ENCODE assay signal across 22 mouse cellular contexts in the genomic region with DNA sequence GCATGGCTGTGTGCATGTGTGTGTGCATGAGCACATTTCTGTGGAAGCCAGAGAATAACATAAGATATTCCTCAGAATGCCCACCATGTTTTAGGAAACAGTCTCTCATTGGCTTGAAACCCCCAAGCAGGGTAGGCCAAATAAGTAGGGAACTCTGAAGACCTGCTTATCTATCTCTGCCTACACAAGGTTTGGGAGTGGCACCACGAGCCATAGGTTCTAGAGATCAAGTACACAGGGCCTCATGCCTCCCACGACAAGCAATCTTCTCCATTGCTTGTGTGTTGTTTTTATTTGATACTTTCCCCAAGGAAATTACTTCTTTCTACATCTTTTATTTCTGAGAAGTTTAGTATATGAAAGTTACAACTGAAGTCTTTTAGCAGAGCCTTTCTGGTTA.
"Had no signal": no experiment of that assay in that cellular context is flagged by ENCODE, and none has a peak within 500 bp of the region (broad histone marks: within the 10 kb centered on the region; RNA-seq: fewer than 3 reads in every experiment).

No protein-coding gene starts in this region.

- H3K36me3 ChIP-seq: limb, embryonic 12.5 days; limb, embryonic 15.5 days; midbrain, embryonic 12.5 days; midbrain, embryonic 15.5 days; neural tube, embryonic 13.5 days; stomach, embryonic 15.5 days had no signal

- H3K9ac ChIP-seq: limb, embryonic 12.5 days; limb, embryonic 15.5 days; midbrain, embryonic 12.5 days; midbrain, embryonic 15.5 days; neural tube, embryonic 13.5 days; stomach, embryonic 15.5 days had no signal

- H3K27ac ChIP-seq: layer of hippocampus, adult 2 months; left cerebral cortex, adult 2 months; limb, embryonic 12.5 days; limb, embryonic 15.5 days; macrophage; midbrain, embryonic 12.5 days; midbrain, embryonic 15.5 days; neural tube, embryonic 13.5 days; stomach, embryonic 15.5 days had no signal

- H3K4me3 ChIP-seq: layer of hippocampus, adult 2 months; left cerebral cortex, adult 2 months; limb, embryonic 12.5 days; limb, embryonic 15.5 days; midbrain, embryonic 12.5 days; midbrain, embryonic 15.5 days; myocyte; neural tube, embryonic 13.5 days; stomach, embryonic 15.5 days had no signal

- H3K9me3 ChIP-seq: limb, embryonic 12.5 days; limb, embryonic 15.5 days; midbrain, embryonic 12.5 days; midbrain, embryonic 15.5 days; neural tube, embryonic 13.5 days; stomach, embryonic 15.5 days had no signal

- ATAC-seq: inflammation-experienced regulatory T-cells, adult 6 months; intestine, embryonic 16.5 days; midbrain, embryonic 15.5 days had no signal

- H3K4me2 ChIP-seq: limb, embryonic 12.5 days; limb, embryonic 15.5 days; midbrain, embryonic 12.5 days; midbrain, embryonic 15.5 days; neural tube, embryonic 13.5 days; stomach, embryonic 15.5 days had no signal

- H3K4me1 ChIP-seq: limb, embryonic 12.5 days; limb, embryonic 15.5 days; midbrain, embryonic 15.5 days; neural tube, embryonic 13.5 days; stomach, embryonic 15.5 days had no signal

- DNase-seq: kidney, adult 18-20 months; kidney, adult 9 months; kidney, postnatal 14 days; kidney, postnatal 4 days; layer of hippocampus, adult 9-11 months; lung, adult 2 months; retina, postnatal 1 day; right cerebral cortex, postnatal 25 days; spleen, adult 18-20 months; thymus, postnatal 36 days had no signal

- H3K27me3 ChIP-seq: limb, embryonic 12.5 days; limb, embryonic 15.5 days; midbrain, embryonic 12.5 days; midbrain, embryonic 15.5 days; neural tube, embryonic 13.5 days; stomach, embryonic 15.5 days had no signal
